Mouse (Mus musculus) cortical plate, adult 2 months (tissue): ENCODE results near the gene A530016L24Rik. TPM values are rescaled to one million over a fixed set of nuclear protein-coding genes. Genes with fewer than 3 reads are reported as not detected.

Experiments
- H3K27ac ChIP-seq: fragments of 200-500 bp; 2 replicates; pipeline ENCODE4 v1.5.1; 2012; ENCODE audit warnings: low read length, control low read depth, inconsistent platforms; ENCODE audit not compliant: insufficient read depth
- H3K4me1 ChIP-seq: fragments of 200-500 bp; 2 replicates; pipeline ENCODE4 v1.6.1; 2011; ENCODE audit warnings: low read length; ENCODE audit not compliant: control insufficient read depth, insufficient read depth
- H3K4me3 ChIP-seq: fragments of 200-500 bp; 2 replicates; pipeline ENCODE4 v1.5.1; 2011; ENCODE audit warnings: mild to moderate bottlenecking, low read length, control low read depth; ENCODE audit not compliant: insufficient read depth
- CTCF ChIP-seq: fragments of 200-500 bp; IDR thresholded peaks from 2 replicates; pipeline ENCODE4 v1.5.1; 2011; ENCODE audit warnings: mild to moderate bottlenecking, control low read depth, low read length; ENCODE audit not compliant: insufficient read depth; ENCODE audit errors: extremely low read depth
- POLR2A ChIP-seq: fragments of 200-500 bp; IDR thresholded peaks from 2 replicates; pipeline ENCODE4 v1.6.1; 2011; ENCODE audit warnings: mild to moderate bottlenecking, low read length, control low read depth; ENCODE audit not compliant: insufficient read depth; ENCODE audit errors: extremely low read depth
- polyA plus RNA-seq: library from polyadenylated mRNA; depleted of rRNA; stranded (reverse); fragments of >200 nt; gene quantifications from 2 replicates; pipeline ENCODE4 v1.2.3, GENCODE M21; 2012; rRNA removed

The A530016L24Rik gene
- 0.06 TPM in 1 of 2 replicates, not detected in the other for polyA plus RNA-seq

- Histone ChIP-seq H3K4me3 (no peak within 1 kb of the TSS), H3K4me1 (no peaks in the 10 kb centered on the region), H3K27ac (no peak within 1 kb of the TSS)
- TF ChIP-seq CTCF (no peak), POLR2A (no peak)
Measured at GRCm38 (mm10) chr12:112489134-112489533, at the start of gene A530016L24Rik. Gene A530016L24Rik, plus strand, starts transcription at chr12:112489448.

- peaks cover 1% of the 10 kb centered on the region; the same call in 1 of the 2 replicates for H3K4me1 ChIP-seq
- H3K4me3 ChIP-seq: no peak overlapping the region
- H3K27ac ChIP-seq: no peak overlapping the region
- TF ChIP-seq POLR2A: no peak
- TF ChIP-seq CTCF: no peak
Measured at GRCm38 (mm10) chr12:112439993-112440392, 49.3 kb upstream of the A530016L24Rik start.

- no peak for TF ChIP-seq CTCF
- no peak for TF ChIP-seq POLR2A
- Histone ChIP-seq H3K27ac (peak overlapping the region; percentile 23; the same call in 1 of the 2 replicates), H3K4me3 (no peak overlapping the region), H3K4me1 (no peaks in the 10 kb centered on the region)
Measured at GRCm38 (mm10) chr12:112449144-112449827, 40.0 kb upstream of the A530016L24Rik start.

GRCm38 (mm10) chr12:112449828-112450180 lies 39.4 kb upstream of the A530016L24Rik start:
- TF ChIP-seq POLR2A: no peak
- no peak for TF ChIP-seq CTCF
- Histone ChIP-seq H3K4me3 (no peak overlapping the region), H3K4me1 (no peaks in the 10 kb centered on the region), H3K27ac (no peak overlapping the region)

- Histone ChIP-seq H3K4me3 (no peak overlapping the region), H3K27ac (no peak overlapping the region)
- TF ChIP-seq POLR2A: no peak
- peak; percentile 48; the same call in 1 of the 2 replicates for TF ChIP-seq CTCF
Measured at GRCm38 (mm10) chr12:112450883-112451282, 38.4 kb upstream of the A530016L24Rik start.

GRCm38 (mm10) chr12:112451381-112451780 lies 37.9 kb upstream of the A530016L24Rik start:
- TF ChIP-seq POLR2A: no peak
- TF ChIP-seq CTCF: no peak
- Histone ChIP-seq H3K4me1 (no peaks in the 10 kb centered on the region), H3K4me3 (no peak overlapping the region), H3K27ac (no peak overlapping the region)

More at GRCm38 (mm10) chr12:112450883-112451282, 38.4 kb upstream of the A530016L24Rik start:
- no peaks in the 10 kb centered on the region for H3K4me1 ChIP-seq

GRCm38 (mm10) chr12:112451826-112452225 lies 37.4 kb upstream of the A530016L24Rik start:
- Histone ChIP-seq H3K4me1 (no peaks in the 10 kb centered on the region), H3K27ac (no peak overlapping the region), H3K4me3 (no peak overlapping the region)
- no peak for TF ChIP-seq CTCF
- no peak for TF ChIP-seq POLR2A

- Histone ChIP-seq H3K27ac (peak overlapping the region; percentile 48; the same call in 1 of the 2 replicates), H3K4me3 (no peak overlapping the region), H3K4me1 (peaks cover 3% of the 10 kb centered on the region; the same call in 1 of the 2 replicates)
- no peak for TF ChIP-seq POLR2A
- no peak for TF ChIP-seq CTCF
Measured at GRCm38 (mm10) chr12:112456144-112456713, 33.0 kb upstream of the A530016L24Rik start.

GRCm38 (mm10) chr12:112457839-112458238 lies 31.4 kb upstream of the A530016L24Rik start:
- Histone ChIP-seq H3K4me3 (no peak overlapping the region), H3K27ac (no peak overlapping the region)
- TF ChIP-seq CTCF (no peak), POLR2A (no peak)

GRCm38 (mm10) chr12:112462423-112462822 lies 26.8 kb upstream of the A530016L24Rik start:
- Histone ChIP-seq H3K4me3 (no peak overlapping the region), H3K4me1 (peaks cover 3% of the 10 kb centered on the region; the same call in 1 of the 2 replicates), H3K27ac (no peak overlapping the region)
- no peak for TF ChIP-seq CTCF
- TF ChIP-seq POLR2A: no peak

More at GRCm38 (mm10) chr12:112457839-112458238, 31.4 kb upstream of the A530016L24Rik start:
- peaks cover 3% of the 10 kb centered on the region; the same call in 1 of the 2 replicates for H3K4me1 ChIP-seq
